Mouse (Mus musculus): Measurements from ENCODE around the gene Gm20388. TPM values are rescaled to one million over a fixed set of nuclear protein-coding genes. Genes with fewer than 3 reads are reported as not detected.

Gm20388 gene
- polyA plus RNA-seq, 1 experiment: 0.36 TPM

GRCm38 (mm10) chr8:120045471-120045870, 134.8 kb downstream of the Gm20388 start:
- peaks cover 16% of the 10 kb centered on the region for H3K27me3 ChIP-seq (ENCODE audit: control insufficient read depth)
- no peaks in the 10 kb centered on the region for H3K9me3 ChIP-seq (ENCODE audit: control insufficient read depth, low read length)
- no peak for TF ChIP-seq GATA1 (IDR thresholded peaks at IDR 0.05; ENCODE audit: low read length)
- TF ChIP-seq TAL1 (IDR thresholded peaks at IDR 0.05; ENCODE audit: low read length): no peak
- no peak overlapping the region for H3K4me3 ChIP-seq (replicated peaks)
- peaks cover 3% of the 10 kb centered on the region; the same call in 1 of the 2 replicates for H3K4me1 ChIP-seq (ENCODE audit: control insufficient read depth)
- H3K36me3 ChIP-seq (ENCODE audit: control insufficient read depth): no peaks in the 10 kb centered on the region

GRCm38 (mm10) chr8:120046258-120047020, 135.8 kb downstream of the Gm20388 start:
- Histone ChIP-seq H3K4me3 (replicated peaks) (no peak overlapping the region), H3K36me3 (ENCODE audit: control insufficient read depth) (no peaks in the 10 kb centered on the region), H3K27me3 (ENCODE audit: control insufficient read depth) (peaks cover 20% of the 10 kb centered on the region), H3K4me1 (ENCODE audit: control insufficient read depth) (peaks cover 3% of the 10 kb centered on the region; the same call in 1 of the 2 replicates), H3K9me3 (ENCODE audit: control insufficient read depth, low read length) (no peaks in the 10 kb centered on the region)
- no peak for TF ChIP-seq GATA1 (IDR thresholded peaks at IDR 0.05; ENCODE audit: low read length)

DNA sequence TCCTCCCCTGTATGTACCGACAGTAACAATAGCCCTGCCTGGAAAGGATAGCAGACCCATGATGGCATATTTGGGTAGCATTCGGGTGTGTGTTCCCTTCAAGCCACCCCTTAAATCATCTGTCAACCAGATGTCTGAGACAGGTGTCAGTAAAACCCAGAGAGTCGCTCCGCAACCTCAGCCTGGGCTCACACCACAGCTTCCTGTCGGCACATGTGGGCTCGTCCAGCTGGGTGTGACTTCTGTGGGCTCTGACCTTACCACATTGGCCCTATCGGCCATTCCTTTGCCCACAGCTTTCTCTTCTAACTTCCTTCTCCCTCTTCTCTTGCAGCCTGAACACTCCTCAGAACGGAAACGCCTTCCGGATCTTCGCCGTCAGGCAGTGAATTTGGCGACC, 139.3 kb downstream of the Gm20388 start:
- Histone ChIP-seq H3K36me3 (ENCODE audit: control insufficient read depth) (no peaks in the 10 kb centered on the region), H3K4me3 (replicated peaks) (no peak overlapping the region), H3K4me1 (ENCODE audit: control insufficient read depth) (no peaks in the 10 kb centered on the region), H3K27me3 (ENCODE audit: control insufficient read depth) (peaks cover 20% of the 10 kb centered on the region), H3K9me3 (ENCODE audit: control insufficient read depth, low read length) (no peaks in the 10 kb centered on the region)
- no peak for TF ChIP-seq GATA1 (IDR thresholded peaks at IDR 0.05; ENCODE audit: low read length)

DNA sequence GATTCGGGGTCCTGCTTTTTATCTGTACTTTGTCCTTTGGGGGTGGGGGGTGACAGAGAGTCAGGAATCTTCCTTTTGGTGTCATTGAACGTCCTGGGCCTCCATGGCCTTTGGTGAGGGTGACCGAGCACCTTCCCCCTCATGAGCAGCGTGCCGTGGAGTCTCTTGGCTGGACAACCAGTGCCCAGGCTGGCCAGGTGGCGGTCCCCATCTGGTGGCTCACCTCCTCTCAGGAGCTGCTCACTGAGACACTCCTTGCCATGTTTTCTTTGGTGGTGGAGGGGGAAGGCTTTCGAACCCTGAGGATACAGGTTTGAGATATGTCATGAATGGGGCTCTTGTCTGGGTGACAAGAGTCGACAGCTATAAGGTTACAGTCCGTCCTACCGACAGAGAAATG, 139.7 kb downstream of the Gm20388 start:
- TF ChIP-seq TAL1 (IDR thresholded peaks at IDR 0.05; ENCODE audit: low read length) (no peak), GATA1 (IDR thresholded peaks at IDR 0.05; ENCODE audit: low read length) (no peak)
- Histone ChIP-seq H3K36me3 (ENCODE audit: control insufficient read depth) (no peaks in the 10 kb centered on the region), H3K4me3 (replicated peaks) (no peak overlapping the region), H3K27me3 (ENCODE audit: control insufficient read depth) (peaks cover 20% of the 10 kb centered on the region), H3K4me1 (ENCODE audit: control insufficient read depth) (no peaks in the 10 kb centered on the region), H3K9me3 (ENCODE audit: control insufficient read depth, low read length) (no peaks in the 10 kb centered on the region)

DNA sequence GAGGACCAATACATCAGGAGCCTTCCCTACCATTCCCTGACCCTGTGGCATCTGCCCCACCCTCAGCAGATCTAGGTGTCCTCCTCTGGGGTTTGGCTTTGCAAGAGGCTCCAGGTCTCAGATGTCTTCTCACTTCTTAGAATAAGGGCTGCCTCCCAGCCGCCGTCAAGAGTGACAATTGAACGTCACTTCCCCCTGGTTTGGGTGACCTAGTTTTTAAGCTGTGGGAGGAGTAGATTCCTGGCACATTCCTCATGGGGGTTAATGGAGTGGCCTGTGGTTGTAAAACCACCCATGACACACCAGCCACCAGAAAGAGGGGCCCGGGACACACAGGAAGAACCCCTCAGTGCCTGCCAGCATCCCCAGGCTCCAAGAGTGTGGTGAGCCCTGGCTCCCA, 140.4 kb downstream of the Gm20388 start:
- Histone ChIP-seq H3K9me3 (ENCODE audit: control insufficient read depth, low read length) (no peaks in the 10 kb centered on the region), H3K36me3 (ENCODE audit: control insufficient read depth) (no peaks in the 10 kb centered on the region), H3K4me1 (ENCODE audit: control insufficient read depth) (no peaks in the 10 kb centered on the region), H3K27me3 (ENCODE audit: control insufficient read depth) (peaks cover 20% of the 10 kb centered on the region), H3K4me3 (replicated peaks) (no peak overlapping the region)
- TF ChIP-seq TAL1 (IDR thresholded peaks at IDR 0.05; ENCODE audit: low read length): no peak
- no peak for TF ChIP-seq GATA1 (IDR thresholded peaks at IDR 0.05; ENCODE audit: low read length)

GRCm38 (mm10) chr8:120051908-120052307, 141.3 kb downstream of the Gm20388 start:
- Histone ChIP-seq H3K4me3 (replicated peaks) (no peak overlapping the region), H3K9me3 (ENCODE audit: control insufficient read depth, low read length) (peaks cover 8% of the 10 kb centered on the region), H3K27me3 (ENCODE audit: control insufficient read depth) (peaks cover 20% of the 10 kb centered on the region), H3K36me3 (ENCODE audit: control insufficient read depth) (no peaks in the 10 kb centered on the region), H3K4me1 (ENCODE audit: control insufficient read depth) (no peaks in the 10 kb centered on the region)
- TF ChIP-seq TAL1 (IDR thresholded peaks at IDR 0.05; ENCODE audit: low read length) (no peak), GATA1 (IDR thresholded peaks at IDR 0.05; ENCODE audit: low read length) (no peak)

DNA sequence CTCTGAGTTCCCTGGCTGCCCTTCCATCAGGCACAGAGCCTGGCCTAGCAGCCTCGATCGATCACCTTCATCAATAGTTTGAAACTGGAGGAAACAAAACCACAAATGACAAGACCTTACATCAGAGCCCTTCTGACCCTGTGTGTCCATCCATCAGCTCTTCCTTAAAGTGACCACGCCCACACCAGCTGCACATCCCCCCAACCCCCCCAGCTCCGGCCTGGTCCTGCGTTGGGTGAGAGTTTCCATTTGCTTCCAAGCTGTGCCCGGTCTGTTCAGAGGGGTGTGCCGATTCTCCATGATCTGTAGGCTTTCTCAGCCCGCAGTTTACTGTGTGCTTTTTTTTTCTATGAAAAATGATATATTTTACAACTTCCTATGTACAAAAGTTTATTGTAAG, 141.7 kb downstream of the Gm20388 start:
- Histone ChIP-seq H3K9me3 (ENCODE audit: control insufficient read depth, low read length) (peaks cover 10% of the 10 kb centered on the region), H3K4me1 (ENCODE audit: control insufficient read depth) (no peaks in the 10 kb centered on the region), H3K27me3 (ENCODE audit: control insufficient read depth) (peaks cover 20% of the 10 kb centered on the region), H3K36me3 (ENCODE audit: control insufficient read depth) (no peaks in the 10 kb centered on the region), H3K4me3 (replicated peaks) (no peak overlapping the region)
- TF ChIP-seq TAL1 (IDR thresholded peaks at IDR 0.05; ENCODE audit: low read length) (no peak), GATA1 (IDR thresholded peaks at IDR 0.05; ENCODE audit: low read length) (no peak)

- H3K9me3 ChIP-seq (ENCODE audit: control insufficient read depth, low read length): peaks cover 11% of the 10 kb centered on the region
- TF ChIP-seq GATA1 (IDR thresholded peaks at IDR 0.05; ENCODE audit: low read length) (no peak), TAL1 (IDR thresholded peaks at IDR 0.05; ENCODE audit: low read length) (no peak)
- no peaks in the 10 kb centered on the region for H3K4me1 ChIP-seq (ENCODE audit: control insufficient read depth)
- H3K4me3 ChIP-seq (replicated peaks): no peak overlapping the region
- H3K36me3 ChIP-seq (ENCODE audit: control insufficient read depth): no peaks in the 10 kb centered on the region
- H3K27me3 ChIP-seq (ENCODE audit: control insufficient read depth): peaks cover 11% of the 10 kb centered on the region
Measured at GRCm38 (mm10) chr8:120054833-120055232, 144.2 kb downstream of the Gm20388 start.

DNA sequence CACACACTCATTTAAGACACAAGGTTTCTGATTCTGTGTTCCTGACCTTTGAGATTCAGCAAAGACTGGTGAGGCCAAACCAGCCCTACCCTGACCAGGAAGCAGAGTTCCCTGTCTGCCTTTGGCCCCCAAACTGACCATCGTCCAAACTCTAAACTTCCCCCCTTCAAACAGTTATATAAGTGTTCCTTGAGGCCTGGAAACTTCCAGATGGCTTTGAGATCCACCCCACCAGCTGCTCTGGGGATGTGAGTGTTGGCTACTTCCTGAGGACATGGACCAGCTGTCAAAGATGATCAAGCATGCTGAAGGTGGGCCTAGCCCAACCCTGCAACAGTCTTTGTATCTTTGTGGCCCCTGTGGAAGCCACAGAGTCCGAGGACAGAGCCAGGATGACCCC, 146.4 kb downstream of the Gm20388 start:
- Histone ChIP-seq H3K4me3 (replicated peaks) (no peak overlapping the region), H3K9me3 (ENCODE audit: control insufficient read depth, low read length) (peaks cover 13% of the 10 kb centered on the region), H3K4me1 (ENCODE audit: control insufficient read depth) (no peaks in the 10 kb centered on the region), H3K36me3 (ENCODE audit: control insufficient read depth) (no peaks in the 10 kb centered on the region), H3K27me3 (ENCODE audit: control insufficient read depth) (no peaks in the 10 kb centered on the region)
- no peak for TF ChIP-seq GATA1 (IDR thresholded peaks at IDR 0.05; ENCODE audit: low read length)
- TF ChIP-seq TAL1 (IDR thresholded peaks at IDR 0.05; ENCODE audit: low read length): no peak

GRCm38 (mm10) chr8:120062742-120063141, 152.1 kb downstream of the Gm20388 start:
- H3K27me3 ChIP-seq (ENCODE audit: control insufficient read depth): no peaks in the 10 kb centered on the region

More at GRCm38 (mm10) chr8:120062742-120063141, 152.1 kb downstream of the Gm20388 start:
- H3K4me3 ChIP-seq (replicated peaks): no peak overlapping the region
- no peaks in the 10 kb centered on the region for H3K36me3 ChIP-seq (ENCODE audit: control insufficient read depth)
- no peaks in the 10 kb centered on the region for H3K4me1 ChIP-seq (ENCODE audit: control insufficient read depth)
- H3K9me3 ChIP-seq (ENCODE audit: control insufficient read depth, low read length): peaks cover 2% of the 10 kb centered on the region; the same call in 1 of the 2 replicates
- TF ChIP-seq TAL1 (IDR thresholded peaks at IDR 0.05; ENCODE audit: low read length) (no peak), GATA1 (IDR thresholded peaks at IDR 0.05; ENCODE audit: low read length) (no peak)

All from erythroblast, embryonic 14.5 days (primary cell).